Mouse (Mus musculus): ENCODE measurements around the gene Pmpca. TPM values are rescaled to one million over a fixed set of nuclear protein-coding genes. Genes with fewer than 3 reads are reported as not detected.

Pmpca gene
- polyA plus RNA-seq, 1 experiment: 83.9 TPM

Other genes with a start within 250 kb of the Pmpca start
- gene Lhx3, start 181.1 kb upstream of the Pmpca start, polyA plus RNA-seq (2012; ENCODE audit: insufficient read depth, insufficient read length, missing spikeins): not detected in 2 replicates
- 4.3 and 5.2 TPM in 2 replicates for gene Qsox2, start 151.8 kb upstream of the Pmpca start, polyA plus RNA-seq (2012; ENCODE audit: insufficient read depth, insufficient read length, missing spikeins)
- gene Ccdc187, start 94.8 kb upstream of the Pmpca start, polyA plus RNA-seq (2012; ENCODE audit: insufficient read depth, insufficient read length, missing spikeins): not detected in 2 replicates
- gene Gpsm1, start 73.8 kb upstream of the Pmpca start, polyA plus RNA-seq (2012; ENCODE audit: insufficient read depth, insufficient read length, missing spikeins): 0.91 and 1.6 TPM in 2 replicates
- 30.9 and 32.9 TPM in 2 replicates for gene Dnlz, start 37.2 kb upstream of the Pmpca start, polyA plus RNA-seq (2012; ENCODE audit: insufficient read depth, insufficient read length, missing spikeins)
- 0.79 and 3.7 TPM in 2 replicates for gene Card9, start 28.4 kb upstream of the Pmpca start, polyA plus RNA-seq (2012; ENCODE audit: insufficient read depth, insufficient read length, missing spikeins)
- gene Snapc4, start 8.7 kb upstream of the Pmpca start, polyA plus RNA-seq (2012; ENCODE audit: insufficient read depth, insufficient read length, missing spikeins): 3.1 and 4.5 TPM in 2 replicates
- 49.7 and 61.2 TPM in 2 replicates for gene Entr1, start within 50 bp of the Pmpca start, polyA plus RNA-seq (2012; ENCODE audit: insufficient read depth, insufficient read length, missing spikeins)
- gene Inpp5e, start 19.9 kb downstream of the Pmpca start, polyA plus RNA-seq (2012; ENCODE audit: insufficient read depth, insufficient read length, missing spikeins): 6.7 and 7.8 TPM in 2 replicates
- 21.0 and 21.6 TPM in 2 replicates for gene Sec16a, start 55.9 kb downstream of the Pmpca start, polyA plus RNA-seq (2012; ENCODE audit: insufficient read depth, insufficient read length, missing spikeins)
- 5.6 and 8.9 TPM in 2 replicates for gene Notch1, start 127.3 kb downstream of the Pmpca start, polyA plus RNA-seq (2012; ENCODE audit: insufficient read depth, insufficient read length, missing spikeins)
- gene Egfl7, start 190.7 kb downstream of the Pmpca start, polyA plus RNA-seq (2012; ENCODE audit: insufficient read depth, insufficient read length, missing spikeins): 75.5 and 80.4 TPM in 2 replicates
- gene Gm20532, start 197.3 kb downstream of the Pmpca start, polyA plus RNA-seq (2012; ENCODE audit: insufficient read depth, insufficient read length, missing spikeins): not detected in 2 replicates
- gene Agpat2, start 215.1 kb downstream of the Pmpca start, polyA plus RNA-seq (2012; ENCODE audit: insufficient read depth, insufficient read length, missing spikeins): 2,029 and 2,407 TPM in 2 replicates
- 24.4 and 49.4 TPM in 2 replicates for gene Fam69b, start 239.1 kb downstream of the Pmpca start, polyA plus RNA-seq (2012; ENCODE audit: insufficient read depth, insufficient read length, missing spikeins)